In the genomic region with DNA sequence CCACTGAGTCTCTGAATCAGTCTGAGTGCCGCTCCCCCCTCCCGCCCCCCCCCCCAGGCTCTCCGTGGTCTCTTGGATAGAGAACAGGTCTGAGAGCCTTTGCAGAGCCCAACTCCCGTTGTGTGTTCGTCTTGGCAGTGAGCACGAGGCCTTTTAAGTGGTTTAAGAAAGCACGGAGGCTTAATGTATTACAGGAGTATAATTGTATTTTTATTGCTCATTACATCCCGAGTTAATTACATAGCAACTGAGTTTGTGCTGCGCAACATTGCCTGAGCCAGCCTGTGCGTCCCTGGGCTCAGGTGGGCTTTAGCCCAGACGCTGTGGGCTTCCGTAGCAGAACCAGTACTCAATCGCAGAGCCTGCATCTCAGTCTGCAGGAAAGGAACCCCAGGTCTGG, we compare ENCODE assay signal across 27 mouse cellular contexts.
A peak's percentile ranks its signal among the peaks of the same experiment; 100 is the strongest.
DNase-seq lines count a peak whose midpoint lies in the region; ATAC-seq and TF ChIP-seq lines count a peak whose summit lies in the region.
"Had no signal": no experiment of that assay in that cellular context is flagged by ENCODE, and none has a peak within 500 bp of the region (broad histone marks: within the 10 kb centered on the region; RNA-seq: fewer than 3 reads in every experiment).

No protein-coding gene starts in this region.

- H3K9me3 ChIP-seq in embryonic facial prominence, embryonic 14.5 days (ENCODE audit: control insufficient read depth, low read length) = no peaks in the 10 kb centered on the region
- H3K9me3 ChIP-seq in embryonic facial prominence, embryonic 10.5 days = no peaks in the 10 kb centered on the region
- H3K9me3 ChIP-seq in hindbrain, embryonic 13.5 days = no peaks in the 10 kb centered on the region
- no peaks in the 10 kb centered on the region for H3K9me3 ChIP-seq in hindbrain, embryonic 12.5 days (replicated peaks)
- H3K9me3 ChIP-seq in hindbrain, embryonic 15.5 days = no peaks in the 10 kb centered on the region
- H3K9me3 ChIP-seq in neural tube, embryonic 14.5 days (ENCODE audit: control insufficient read depth, low read length) = no peaks in the 10 kb centered on the region
- no peaks in the 10 kb centered on the region for H3K9me3 ChIP-seq in intestine, postnatal 0 days (ENCODE audit: control insufficient read depth)
- H3K9me3 ChIP-seq: limb, embryonic 13.5 days; midbrain, embryonic 12.5 days had no signal

- no peak overlapping the region for H3K4me2 ChIP-seq in embryonic facial prominence, embryonic 14.5 days (ENCODE audit: low read depth, low read length)
- H3K4me2 ChIP-seq in hindbrain, embryonic 13.5 days = no peak overlapping the region
- no peak overlapping the region for H3K4me2 ChIP-seq in hindbrain, embryonic 12.5 days (replicated peaks)
- H3K4me2 ChIP-seq in hindbrain, embryonic 15.5 days = no peak overlapping the region
- no peak overlapping the region for H3K4me2 ChIP-seq in neural tube, embryonic 14.5 days (ENCODE audit: low read depth, low read length)
- no peak overlapping the region for H3K4me2 ChIP-seq in intestine, postnatal 0 days (replicated peaks; ENCODE audit: low read depth)
- H3K4me2 ChIP-seq: heart, embryonic 11.5 days; limb, embryonic 13.5 days; midbrain, embryonic 12.5 days had no signal

- 59% methylated on average over 13 of the region's 13 CpGs for WGBS in embryonic facial prominence, embryonic 14.5 days
- 82% methylated on average over 13 of the region's 13 CpGs for WGBS in embryonic facial prominence, embryonic 10.5 days
- WGBS in hindbrain, embryonic 13.5 days = 57% methylated on average over 13 of the region's 13 CpGs
- 67% methylated on average over 13 of the region's 13 CpGs for WGBS in hindbrain, embryonic 12.5 days
- 48% methylated on average over 13 of the region's 13 CpGs for WGBS in hindbrain, embryonic 15.5 days
- 35% methylated on average over 13 of the region's 13 CpGs for WGBS in neural tube, embryonic 14.5 days
- 65% methylated on average over 13 of the region's 13 CpGs for whole genome bisulfite sequencing in intestine, postnatal 0 days

- ATAC-seq in embryonic facial prominence, embryonic 14.5 days (ENCODE audit: low read depth) = peak; percentile 32; the same call in 1 of the 2 replicates
- peak; percentile 57 for ATAC-seq in hindbrain, embryonic 13.5 days (ENCODE audit: low FRiP score)
- ATAC-seq in hindbrain, embryonic 12.5 days (ENCODE audit: low FRiP score) = no peak
- peak; percentile 32; the same call in 1 of the 2 replicates for ATAC-seq in hindbrain, embryonic 15.5 days (ENCODE audit: low FRiP score, low read depth)
- peak; percentile 68 for ATAC-seq in neural tube, embryonic 14.5 days (ENCODE audit: low read depth)
- no peak for ATAC-seq in intestine, postnatal 0 days
- ATAC-seq: activated CD4-positive, CD25-positive, alpha-beta regulatory T cell, adult 4 months; inflammation-experienced regulatory T-cells, adult 6 months had no signal

- H3K27ac ChIP-seq in embryonic facial prominence, embryonic 14.5 days (replicated peaks; ENCODE audit: low read depth, low read length) = no peak overlapping the region
- H3K27ac ChIP-seq in embryonic facial prominence, embryonic 10.5 days (replicated peaks) = no peak overlapping the region; the same call in 1 of the 2 replicates
- H3K27ac ChIP-seq in hindbrain, embryonic 13.5 days = 0 out of 2 replicates have a peak overlapping the region, but pooled peaks have one; percentile 19
- no peak overlapping the region for H3K27ac ChIP-seq in hindbrain, embryonic 12.5 days
- no peak overlapping the region for H3K27ac ChIP-seq in hindbrain, embryonic 15.5 days (replicated peaks)
- peak overlapping the region; percentile 12; the same call in 1 of the 2 replicates for H3K27ac ChIP-seq in neural tube, embryonic 14.5 days (ENCODE audit: low read depth, low read length)
- H3K27ac ChIP-seq in intestine, postnatal 0 days (ENCODE audit: low read depth, low read length) = no peak overlapping the region
- H3K27ac ChIP-seq: layer of hippocampus, adult 2 months; left cerebral cortex, adult 2 months; limb, embryonic 13.5 days; midbrain, embryonic 12.5 days had no signal

- no peak for TF ChIP-seq CTCF in intestine, postnatal 0 days (IDR thresholded peaks at IDR 0.05; ENCODE audit: low read depth)

- 0 out of 2 replicates have a peak, but pooled peaks cover 3% of the 10 kb centered on the region for H3K4me1 ChIP-seq in embryonic facial prominence, embryonic 14.5 days (ENCODE audit: control insufficient read depth, insufficient read depth, low read length)
- H3K4me1 ChIP-seq in embryonic facial prominence, embryonic 10.5 days = peaks cover 71% of the 10 kb centered on the region
- H3K4me1 ChIP-seq in hindbrain, embryonic 13.5 days (replicated peaks) = peaks cover 43% of the 10 kb centered on the region
- peaks cover 39% of the 10 kb centered on the region for H3K4me1 ChIP-seq in hindbrain, embryonic 12.5 days
- H3K4me1 ChIP-seq in hindbrain, embryonic 15.5 days (replicated peaks) = peaks cover 31% of the 10 kb centered on the region
- peaks cover 18% of the 10 kb centered on the region; the same call in 1 of the 2 replicates for H3K4me1 ChIP-seq in neural tube, embryonic 14.5 days (ENCODE audit: control insufficient read depth, insufficient read depth, low read length)
- no peaks in the 10 kb centered on the region for H3K4me1 ChIP-seq in intestine, postnatal 0 days (replicated peaks; ENCODE audit: control insufficient read depth, insufficient read depth, low read length)

- no peaks in the 10 kb centered on the region for H3K27me3 ChIP-seq in embryonic facial prominence, embryonic 14.5 days (replicated peaks; ENCODE audit: control insufficient read depth, insufficient read depth, low read length)
- peaks cover 41% of the 10 kb centered on the region for H3K27me3 ChIP-seq in embryonic facial prominence, embryonic 10.5 days (replicated peaks; ENCODE audit: low read depth, poor library complexity, severe bottlenecking)
- 0 out of 2 replicates have a peak, but pooled peaks cover 28% of the 10 kb centered on the region for H3K27me3 ChIP-seq in hindbrain, embryonic 13.5 days
- peaks cover 17% of the 10 kb centered on the region for H3K27me3 ChIP-seq in hindbrain, embryonic 12.5 days
- H3K27me3 ChIP-seq in hindbrain, embryonic 15.5 days = no peaks in the 10 kb centered on the region; the same call in 1 of the 2 replicates
- H3K27me3 ChIP-seq in neural tube, embryonic 14.5 days (ENCODE audit: control insufficient read depth, insufficient read depth, low read length) = no peaks in the 10 kb centered on the region
- H3K27me3 ChIP-seq in intestine, postnatal 0 days (replicated peaks; ENCODE audit: control insufficient read depth, insufficient read depth, low read length) = no peaks in the 10 kb centered on the region
- H3K27me3 ChIP-seq: limb, embryonic 13.5 days had no signal

- H3K9ac ChIP-seq in embryonic facial prominence, embryonic 14.5 days (ENCODE audit: low read depth, low read length) = no peak overlapping the region
- H3K9ac ChIP-seq in hindbrain, embryonic 13.5 days = no peak overlapping the region
- H3K9ac ChIP-seq in hindbrain, embryonic 12.5 days = no peak overlapping the region
- H3K9ac ChIP-seq in hindbrain, embryonic 15.5 days = no peak overlapping the region
- no peak overlapping the region for H3K9ac ChIP-seq in neural tube, embryonic 14.5 days (replicated peaks; ENCODE audit: low read depth, low read length)
- no peak overlapping the region for H3K9ac ChIP-seq in intestine, postnatal 0 days (ENCODE audit: low read depth, low read length)
- H3K9ac ChIP-seq: limb, embryonic 13.5 days; midbrain, embryonic 12.5 days had no signal

- H3K36me3 ChIP-seq in embryonic facial prominence, embryonic 14.5 days (ENCODE audit: control insufficient read depth, insufficient read depth, low read length) = no peaks in the 10 kb centered on the region
- no peaks in the 10 kb centered on the region for H3K36me3 ChIP-seq in embryonic facial prominence, embryonic 10.5 days (replicated peaks)
- no peaks in the 10 kb centered on the region for H3K36me3 ChIP-seq in hindbrain, embryonic 13.5 days
- no peaks in the 10 kb centered on the region for H3K36me3 ChIP-seq in hindbrain, embryonic 12.5 days
- no peaks in the 10 kb centered on the region for H3K36me3 ChIP-seq in hindbrain, embryonic 15.5 days
- H3K36me3 ChIP-seq in neural tube, embryonic 14.5 days (ENCODE audit: control insufficient read depth, insufficient read depth, low read length) = no peaks in the 10 kb centered on the region
- no peaks in the 10 kb centered on the region for H3K36me3 ChIP-seq in intestine, postnatal 0 days (ENCODE audit: control insufficient read depth, insufficient read depth)
- H3K36me3 ChIP-seq: limb, embryonic 13.5 days; midbrain, embryonic 12.5 days had no signal

- no peak overlapping the region for H3K4me3 ChIP-seq in embryonic facial prominence, embryonic 14.5 days (ENCODE audit: low read depth, low read length)
- no peak overlapping the region for H3K4me3 ChIP-seq in embryonic facial prominence, embryonic 10.5 days
- no peak overlapping the region for H3K4me3 ChIP-seq in hindbrain, embryonic 13.5 days
- H3K4me3 ChIP-seq in hindbrain, embryonic 12.5 days = no peak overlapping the region
- no peak overlapping the region for H3K4me3 ChIP-seq in hindbrain, embryonic 15.5 days
- no peak overlapping the region for H3K4me3 ChIP-seq in neural tube, embryonic 14.5 days (ENCODE audit: low read depth, low read length)
- no peak overlapping the region for H3K4me3 ChIP-seq in intestine, postnatal 0 days (ENCODE audit: low read depth, low read length)
- H3K4me3 ChIP-seq: layer of hippocampus, adult 2 months; left cerebral cortex, adult 2 months; limb, embryonic 13.5 days; midbrain, embryonic 12.5 days had no signal

- DNase-seq in embryonic facial prominence, embryonic 14.5 days (ENCODE audit: low spot score) = no peak
- no peak for DNase-seq in embryonic facial prominence, embryonic 10.5 days (ENCODE audit: low spot score)
- DNase-seq in spleen, adult 18-20 months = no peak
- DNase-seq: adrenal gland, adult 2 months; adrenal gland, postnatal 36 days; cerebellum, adult 2 months; cerebellum, postnatal 14 days; gastrocnemius, postnatal 25 days; heart, adult 18-20 months; heart, postnatal 36 days; kidney, adult 18-20 months; kidney, postnatal 36 days; lung, postnatal 36 days; thymus, adult 2 months; thymus, postnatal 36 days had no signal

Comparison
In these comparisons a context has a peak if more than half of its experiments do, and no peak if none do; other contexts are left out.
1. ATAC-seq: peak in embryonic facial prominence, embryonic 14.5 days (single experiment), hindbrain, embryonic 13.5 days (single experiment), hindbrain, embryonic 15.5 days (single experiment) and neural tube, embryonic 14.5 days (single experiment); none in hindbrain, embryonic 12.5 days (single experiment) and intestine, postnatal 0 days (single experiment).
2. H3K27ac ChIP-seq: peak in hindbrain, embryonic 13.5 days (single experiment) and neural tube, embryonic 14.5 days (single experiment); none in embryonic facial prominence, embryonic 14.5 days (single experiment), embryonic facial prominence, embryonic 10.5 days (single experiment), hindbrain, embryonic 12.5 days (single experiment), hindbrain, embryonic 15.5 days (single experiment) and intestine, postnatal 0 days (single experiment).